Mouse (Mus musculus) limb, embryonic 12.5 days (tissue): Measurements from ENCODE around the gene Rfk. TPM values are rescaled to one million over a fixed set of nuclear protein-coding genes. Genes with fewer than 3 reads are reported as not detected.

Experiments used
- ATAC-seq: fragments of 200-750 bp; cut with Nextera tagmentation; 2 replicates; pipeline ENCODE4 v1.8.0; 2017; ENCODE audit warnings: low read depth, moderate TSS enrichment; ENCODE audit not compliant: insufficient number of reproducible peaks, insufficient read depth, low FRiP score, low TSS enrichment
- H3K27ac ChIP-seq: fragments of 300-500 bp; sonication (generic); 2 replicates; pipeline ENCODE4 v1.5.1; 2016; ENCODE audit warnings: mild to moderate bottlenecking, moderate library complexity
- H3K27me3 ChIP-seq: fragments of 300-500 bp; sonication (generic); 2 replicates; pipeline ENCODE4 v1.6.1; 2016; ENCODE audit warnings: mild to moderate bottlenecking, moderate library complexity
- H3K36me3 ChIP-seq: fragments of 300-500 bp; sonication (generic); 2 replicates; pipeline ENCODE4 v1.6.1; 2016; ENCODE audit warnings: mild to moderate bottlenecking, moderate library complexity
- H3K4me1 ChIP-seq: fragments of 300-500 bp; sonication (generic); replicated peaks from 2 replicates; pipeline ENCODE4 v1.6.1; 2016
- H3K4me2 ChIP-seq: fragments of 300-500 bp; sonication (generic); 2 replicates; pipeline ENCODE4 v1.6.1; 2016; ENCODE audit warnings: mild to moderate bottlenecking, moderate library complexity
- H3K4me3 ChIP-seq: fragments of 300-500 bp; sonication (generic); replicated peaks from 2 replicates; pipeline ENCODE4 v1.5.1; 2016; ENCODE audit warnings: mild to moderate bottlenecking
- H3K9ac ChIP-seq: fragments of 300-500 bp; sonication (generic); replicated peaks from 2 replicates; pipeline ENCODE4 v1.6.1; 2016; ENCODE audit warnings: mild to moderate bottlenecking, moderate library complexity
- H3K9me3 ChIP-seq: fragments of 300-500 bp; sonication (generic); 2 replicates; pipeline ENCODE4 v1.6.1; 2016; ENCODE audit warnings: mild to moderate bottlenecking, moderate library complexity
- WGBS: fragments of 180-500 bp; shearing (Covaris S2); methylation state at CpG from one replicate; pipeline ENCODE4 v1.1.7; 2016; 5-methylcytosine and 5-hydroxymethylcytosine counted together
- polyA plus RNA-seq: library from polyadenylated mRNA; unstranded; fragments of >200 nt; fragmentation: Nextera tagmentation; extraction: Ambion mirVana; gene quantifications from 2 replicates; pipeline ENCODE4 v1.2.1, GENCODE M21; 2016

Gene Rfk
- polyA plus RNA-seq, 1 experiment from 2014 or later = 83.7 TPM

DNA sequence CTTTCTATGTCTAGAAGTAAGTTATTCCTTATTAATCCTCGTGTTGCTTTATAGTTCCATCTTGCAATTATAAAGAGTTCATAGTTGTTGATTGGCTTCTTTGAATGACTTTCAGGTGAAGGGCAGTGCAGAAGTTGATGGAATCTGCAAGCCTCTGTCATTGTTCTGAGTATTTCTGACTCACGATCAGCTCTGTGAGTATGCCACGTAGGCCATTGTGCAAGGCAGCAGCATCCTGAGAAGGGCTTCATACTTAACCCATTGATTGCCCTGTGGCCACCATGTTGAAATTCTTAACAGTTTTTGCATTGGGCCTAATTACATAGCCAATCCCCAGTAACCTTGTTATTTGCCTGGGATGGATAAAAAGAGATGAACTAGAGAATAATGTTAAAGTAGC is 15.5 kb downstream of the Rfk start:
- H3K4me1 ChIP-seq = no peaks in the 10 kb centered on the region
- no peaks in the 10 kb centered on the region for H3K36me3 ChIP-seq
- H3K27ac ChIP-seq = no peak overlapping the region
- H3K4me3 ChIP-seq = no peak overlapping the region
- no peaks in the 10 kb centered on the region for H3K27me3 ChIP-seq
- no peak overlapping the region for H3K4me2 ChIP-seq
- no peak overlapping the region for H3K9ac ChIP-seq
- H3K9me3 ChIP-seq = peaks cover 13% of the 10 kb centered on the region; the same call in 1 of the 2 replicates
- no peak for ATAC-seq
- 65% methylated on average over 3 of the region's 3 CpGs for WGBS

GRCm38 (mm10) chr19:17410465-17411065 is 16.7 kb downstream of the Rfk start:
- ATAC-seq = no peak
- 86% methylated on average over 5 of the region's 5 CpGs for WGBS

GRCm38 (mm10) chr19:17412915-17413459 is 19.1 kb downstream of the Rfk start:
- no peak for ATAC-seq
- H3K36me3 ChIP-seq = no peaks in the 10 kb centered on the region
- no peak overlapping the region for H3K4me3 ChIP-seq
- H3K27ac ChIP-seq = no peak overlapping the region
- no peak overlapping the region for H3K4me2 ChIP-seq
- no peak overlapping the region for H3K9ac ChIP-seq
- H3K4me1 ChIP-seq = no peaks in the 10 kb centered on the region
- H3K9me3 ChIP-seq = no peaks in the 10 kb centered on the region
- H3K27me3 ChIP-seq = no peaks in the 10 kb centered on the region
- 55% methylated on average over 4 of the region's 4 CpGs for WGBS

More at GRCm38 (mm10) chr19:17410465-17411065, 16.7 kb downstream of the Rfk start:
- Histone ChIP-seq H3K27ac (no peak overlapping the region), H3K36me3 (no peaks in the 10 kb centered on the region), H3K9ac (no peak overlapping the region), H3K27me3 (no peaks in the 10 kb centered on the region), H3K4me3 (no peak overlapping the region), H3K4me2 (no peak overlapping the region), H3K9me3 (peaks cover 13% of the 10 kb centered on the region; the same call in 1 of the 2 replicates), H3K4me1 (no peaks in the 10 kb centered on the region)

- Histone ChIP-seq H3K27me3 (no peaks in the 10 kb centered on the region), H3K4me2 (no peak overlapping the region), H3K36me3 (no peaks in the 10 kb centered on the region), H3K4me1 (no peaks in the 10 kb centered on the region), H3K9me3 (no peaks in the 10 kb centered on the region), H3K4me3 (no peak overlapping the region), H3K27ac (no peak overlapping the region), H3K9ac (no peak overlapping the region)
- ATAC-seq = no peak
- WGBS = 77% methylated on average over 1 of the region's 1 CpGs
These were observed 24.0 kb downstream of the Rfk start for GRCm38 (mm10) chr19:17417855-17418254.

DNA sequence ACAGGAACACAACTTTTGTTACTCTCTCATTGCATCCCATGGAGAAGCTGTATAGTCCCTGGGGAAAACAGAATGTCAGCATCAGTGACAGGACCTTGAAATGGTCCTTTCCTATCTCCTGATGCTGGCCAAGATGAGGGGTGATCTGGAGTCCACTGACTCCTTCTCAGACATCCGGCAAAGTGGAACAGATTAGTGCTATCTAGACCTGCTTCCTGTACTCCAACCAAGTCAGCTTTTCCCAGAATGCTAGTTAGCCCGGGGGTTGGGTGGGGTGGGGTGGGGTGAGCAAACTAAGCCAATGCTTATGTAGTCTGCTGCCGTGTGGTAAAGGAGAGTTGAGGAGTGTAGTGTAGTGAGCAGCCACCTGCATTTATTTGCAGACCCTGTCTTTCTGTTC is 29.5 kb downstream of the Rfk start:
- H3K4me3 ChIP-seq = no peak overlapping the region
- H3K36me3 ChIP-seq = no peaks in the 10 kb centered on the region
- no peaks in the 10 kb centered on the region for H3K27me3 ChIP-seq
- H3K9ac ChIP-seq = no peak overlapping the region
- no peaks in the 10 kb centered on the region for H3K4me1 ChIP-seq
- H3K27ac ChIP-seq = no peak overlapping the region
- no peak for ATAC-seq
- WGBS = 81% methylated on average over 3 of the region's 3 CpGs
- H3K4me2 ChIP-seq = no peak overlapping the region
- H3K9me3 ChIP-seq = no peaks in the 10 kb centered on the region

DNA sequence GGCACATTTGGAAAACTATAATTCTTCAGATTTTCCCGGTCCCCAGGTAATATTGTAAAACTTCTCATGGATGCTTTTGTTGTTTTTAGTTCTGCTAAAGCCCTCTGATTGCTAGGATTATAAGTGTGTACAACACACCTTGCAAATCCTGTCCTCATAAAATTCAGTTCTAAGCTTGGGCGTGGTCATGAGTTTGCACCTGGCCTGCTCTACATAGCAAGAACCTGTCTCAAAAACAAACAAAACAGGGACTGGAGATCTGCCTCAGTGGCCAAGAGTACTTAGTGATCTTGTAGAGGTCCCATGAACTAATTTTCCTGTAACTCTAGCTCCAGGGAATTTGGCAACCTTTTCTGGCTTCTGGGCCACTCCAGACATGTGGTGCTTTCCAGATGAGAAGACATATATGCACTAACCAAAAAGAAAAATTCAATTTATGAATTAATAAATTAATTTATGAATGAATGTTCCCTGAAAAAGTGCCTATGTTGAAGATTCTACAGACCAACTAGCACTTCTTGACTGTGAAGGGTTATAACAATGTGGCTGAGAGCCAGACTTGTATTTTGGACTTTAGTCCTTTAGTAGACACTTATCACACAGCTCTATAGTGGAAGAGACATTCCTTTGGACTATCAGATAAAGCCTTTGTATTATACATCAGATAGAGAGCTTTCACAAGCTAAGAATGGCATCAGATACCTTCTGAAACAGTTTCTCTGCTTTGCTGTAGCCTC is 34.1 kb downstream of the Rfk start:
- 85% methylated on average over 2 of the region's 2 CpGs for WGBS
- H3K36me3 ChIP-seq = no peaks in the 10 kb centered on the region

DNA sequence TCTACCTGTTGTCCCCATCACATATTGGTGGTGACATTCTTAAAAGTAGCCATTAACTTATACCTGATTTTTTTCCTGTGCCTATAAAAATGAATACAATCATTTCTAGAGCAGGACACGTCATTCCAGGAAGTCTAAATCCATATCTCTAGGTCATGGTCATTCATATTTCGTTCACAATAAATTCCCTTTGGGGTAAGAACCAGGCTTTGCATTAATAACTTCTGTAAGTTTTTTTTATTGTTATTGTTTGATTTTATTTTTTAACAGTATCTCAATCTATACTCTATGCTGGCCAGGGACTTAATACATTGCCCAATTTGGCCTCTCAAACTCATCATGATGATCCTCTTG is 34.7 kb downstream of the Rfk start:
- ATAC-seq = no peak
- Histone ChIP-seq H3K4me3 (no peak overlapping the region), H3K4me1 (no peaks in the 10 kb centered on the region), H3K27me3 (no peaks in the 10 kb centered on the region), H3K9ac (no peak overlapping the region), H3K36me3 (no peaks in the 10 kb centered on the region), H3K9me3 (no peaks in the 10 kb centered on the region), H3K27ac (no peak overlapping the region), H3K4me2 (no peak overlapping the region)
- whole genome bisulfite sequencing = 83% methylated on average over 2 of the region's 2 CpGs

More for the DNA sequence above, 34.1 kb downstream of the Rfk start:
- Histone ChIP-seq H3K4me1 (no peaks in the 10 kb centered on the region), H3K4me2 (no peak overlapping the region), H3K27ac (no peak overlapping the region), H3K27me3 (no peaks in the 10 kb centered on the region), H3K4me3 (no peak overlapping the region), H3K9ac (no peak overlapping the region), H3K9me3 (no peaks in the 10 kb centered on the region)
- ATAC-seq = no peak

GRCm38 (mm10) chr19:17436651-17437050 is 42.8 kb downstream of the Rfk start:
- Histone ChIP-seq H3K36me3 (no peaks in the 10 kb centered on the region), H3K9ac (no peak overlapping the region), H3K27me3 (no peaks in the 10 kb centered on the region), H3K4me2 (no peak overlapping the region), H3K9me3 (no peaks in the 10 kb centered on the region), H3K4me3 (no peak overlapping the region), H3K4me1 (peaks cover 4% of the 10 kb centered on the region; the same call in 1 of the 2 replicates), H3K27ac (no peak overlapping the region)
- ATAC-seq = no peak
- 92% methylated on average over 1 of the region's 1 CpGs for WGBS

DNA sequence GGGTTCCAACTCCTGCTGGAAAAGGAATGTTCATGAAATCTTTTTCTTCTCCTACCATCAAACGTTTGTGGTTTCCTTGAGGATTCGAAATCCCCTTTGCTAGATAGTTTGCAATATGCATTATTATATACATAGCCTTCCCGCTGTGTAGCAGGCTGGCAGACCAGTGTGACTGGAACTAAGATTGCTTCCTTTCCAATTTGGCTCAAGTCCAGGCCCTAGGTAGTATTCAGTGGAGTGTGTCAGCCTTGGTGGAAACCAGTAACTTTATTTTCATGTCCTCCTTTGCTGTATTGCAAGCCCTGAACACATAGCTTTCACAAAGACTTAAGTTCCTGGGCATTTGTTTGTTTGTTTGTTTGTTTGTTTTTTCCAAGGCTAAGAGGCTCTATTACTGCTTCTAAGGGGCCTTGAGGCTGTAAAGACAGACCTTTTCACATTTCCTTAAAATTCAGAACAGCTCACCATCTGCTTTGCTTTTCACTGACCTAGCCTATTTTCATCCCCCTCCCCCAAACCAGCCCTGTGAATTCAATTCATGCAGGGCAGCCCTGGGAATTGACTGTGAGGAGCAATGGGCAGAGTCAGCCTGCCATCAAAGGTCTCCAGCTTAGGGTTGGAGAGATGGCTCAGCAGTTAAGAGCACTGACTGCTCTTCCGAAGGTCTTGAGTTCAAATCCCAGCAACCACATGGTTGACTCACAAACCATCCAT is 45.8 kb downstream of the Rfk start:
- no peaks in the 10 kb centered on the region for H3K27me3 ChIP-seq
- H3K36me3 ChIP-seq = no peaks in the 10 kb centered on the region
- no peaks in the 10 kb centered on the region for H3K9me3 ChIP-seq
- no peak overlapping the region for H3K4me2 ChIP-seq
- ATAC-seq = no peak
- WGBS = 71% methylated on average over 4 of the region's 4 CpGs
- peak overlapping the region; percentile 8; the same call in 1 of the 2 replicates for H3K27ac ChIP-seq
- H3K4me1 ChIP-seq = peaks cover 4% of the 10 kb centered on the region; the same call in 1 of the 2 replicates
- H3K4me3 ChIP-seq = no peak overlapping the region
- H3K9ac ChIP-seq = no peak overlapping the region

DNA sequence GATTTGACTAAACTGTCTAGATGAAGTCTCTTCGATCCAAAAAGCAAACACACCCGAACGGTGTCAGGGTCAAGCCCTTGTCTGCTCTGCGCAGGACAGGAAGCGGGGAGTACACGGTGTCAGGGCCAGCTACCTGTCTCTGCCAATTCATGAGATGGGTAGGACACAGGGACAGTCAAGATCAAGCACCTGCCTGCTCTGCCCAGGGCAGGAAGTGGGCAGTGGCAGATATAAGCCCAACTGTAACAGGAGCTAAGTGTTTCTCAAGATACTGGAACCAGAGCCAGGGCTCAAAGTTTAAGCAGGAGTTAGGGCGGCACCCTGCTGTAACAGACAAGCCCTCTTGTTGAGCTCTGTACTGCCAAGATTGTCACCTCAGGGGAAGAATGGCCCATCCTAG is 49.7 kb downstream of the Rfk start:
- H3K27me3 ChIP-seq = no peaks in the 10 kb centered on the region
- H3K9me3 ChIP-seq = no peaks in the 10 kb centered on the region
- H3K36me3 ChIP-seq = no peaks in the 10 kb centered on the region
- no peak for ATAC-seq
- peaks cover 4% of the 10 kb centered on the region; the same call in 1 of the 2 replicates for H3K4me1 ChIP-seq
- H3K4me3 ChIP-seq = no peak overlapping the region
- H3K4me2 ChIP-seq = no peak overlapping the region
- H3K27ac ChIP-seq = no peak overlapping the region
- H3K9ac ChIP-seq = no peak overlapping the region
- WGBS = 88% methylated on average over 7 of the region's 7 CpGs
